Mouse (Mus musculus) stomach, adult 2 months (tissue): ENCODE measurements around the gene Cnpy2. TPM values are rescaled to one million over a fixed set of nuclear protein-coding genes. Genes with fewer than 3 reads are reported as not detected.

Source experiments
- polyA plus RNA-seq: library from polyadenylated mRNA; depleted of rRNA; stranded (reverse); fragments of >200 nt; gene quantifications from 2 replicates; pipeline ENCODE4 v1.2.3, GENCODE M21; 2012; rRNA removed

Gene Cnpy2
- 10.5 and 16.3 TPM in 2 replicates for polyA plus RNA-seq

DNA sequence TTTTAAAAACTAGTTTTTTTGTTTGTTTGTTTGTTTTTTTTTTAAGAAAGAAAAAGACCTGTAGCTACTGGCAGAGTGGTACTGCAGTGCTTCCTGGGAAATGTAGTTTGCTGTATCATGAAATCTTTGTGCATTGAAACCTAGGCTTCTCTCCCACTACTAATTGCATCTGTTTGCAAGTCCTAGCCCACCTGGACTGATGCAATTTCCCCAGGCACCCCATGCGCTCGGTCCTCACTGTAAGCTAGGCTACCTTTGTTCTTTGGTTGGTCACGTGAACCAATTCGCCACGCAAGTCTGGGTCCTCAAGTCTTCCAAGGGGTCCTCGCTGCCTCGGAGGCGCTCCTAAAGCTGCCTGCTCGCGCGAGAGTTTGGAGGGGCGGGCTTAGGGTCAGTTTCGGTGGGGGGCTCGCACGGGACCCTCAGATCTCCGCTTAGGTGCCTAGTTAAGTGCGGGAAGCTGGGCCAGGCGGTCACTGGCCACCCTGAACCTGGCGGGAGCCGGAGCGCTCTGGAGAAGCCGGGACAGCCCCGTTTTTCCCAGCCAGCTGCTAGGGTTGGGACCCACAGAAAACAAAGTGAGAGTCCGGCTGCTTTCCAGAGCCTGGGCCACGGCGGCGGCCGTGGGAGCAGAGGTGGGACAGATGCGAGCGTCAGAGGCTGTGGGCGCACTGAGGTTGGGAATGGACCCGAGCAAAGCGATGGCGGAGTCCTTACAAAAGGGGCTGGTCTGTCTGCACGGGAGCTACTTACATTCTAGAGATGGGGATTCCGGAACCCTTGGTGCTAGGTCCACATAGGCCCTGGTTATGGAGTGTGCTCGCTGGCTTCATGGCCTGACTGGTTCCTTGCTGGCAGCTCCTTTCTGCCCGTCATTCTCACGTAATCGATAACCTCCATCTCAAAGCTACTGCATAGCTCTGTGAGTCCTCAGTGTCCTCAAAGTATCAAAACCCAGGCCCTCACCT is at the start of gene Cnpy2:
Cnpy2 (plus strand) TSS at position 319 of the 968 bp plus-strand sequence.

DNA sequence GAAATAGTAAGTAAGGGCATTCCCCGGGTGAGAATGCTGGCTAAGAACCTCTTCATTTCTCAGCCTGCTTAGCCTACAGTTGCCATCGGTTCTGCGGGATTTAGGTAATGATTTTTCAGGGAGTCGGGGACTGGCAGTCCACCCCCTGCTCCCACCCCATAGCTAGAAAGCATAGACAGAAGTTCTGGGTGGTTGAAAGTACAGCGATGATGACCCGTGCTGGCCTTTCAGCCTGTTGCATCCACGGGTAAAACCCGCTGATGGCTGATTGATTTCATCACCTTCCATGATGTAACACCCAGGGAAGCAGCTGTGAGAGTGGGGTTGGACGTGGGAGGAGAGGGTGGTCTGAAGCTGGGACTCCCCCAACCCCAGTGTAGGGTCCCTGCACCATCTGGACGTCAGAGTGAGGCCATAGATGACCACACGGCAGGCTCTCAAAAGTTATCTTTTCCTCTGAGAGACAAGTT is 23.5 kb upstream of the Cnpy2 start, which contains the start of gene Il23a:
Il23a (minus strand) TSS at position 51 of the 470 bp plus-strand sequence.

DNA sequence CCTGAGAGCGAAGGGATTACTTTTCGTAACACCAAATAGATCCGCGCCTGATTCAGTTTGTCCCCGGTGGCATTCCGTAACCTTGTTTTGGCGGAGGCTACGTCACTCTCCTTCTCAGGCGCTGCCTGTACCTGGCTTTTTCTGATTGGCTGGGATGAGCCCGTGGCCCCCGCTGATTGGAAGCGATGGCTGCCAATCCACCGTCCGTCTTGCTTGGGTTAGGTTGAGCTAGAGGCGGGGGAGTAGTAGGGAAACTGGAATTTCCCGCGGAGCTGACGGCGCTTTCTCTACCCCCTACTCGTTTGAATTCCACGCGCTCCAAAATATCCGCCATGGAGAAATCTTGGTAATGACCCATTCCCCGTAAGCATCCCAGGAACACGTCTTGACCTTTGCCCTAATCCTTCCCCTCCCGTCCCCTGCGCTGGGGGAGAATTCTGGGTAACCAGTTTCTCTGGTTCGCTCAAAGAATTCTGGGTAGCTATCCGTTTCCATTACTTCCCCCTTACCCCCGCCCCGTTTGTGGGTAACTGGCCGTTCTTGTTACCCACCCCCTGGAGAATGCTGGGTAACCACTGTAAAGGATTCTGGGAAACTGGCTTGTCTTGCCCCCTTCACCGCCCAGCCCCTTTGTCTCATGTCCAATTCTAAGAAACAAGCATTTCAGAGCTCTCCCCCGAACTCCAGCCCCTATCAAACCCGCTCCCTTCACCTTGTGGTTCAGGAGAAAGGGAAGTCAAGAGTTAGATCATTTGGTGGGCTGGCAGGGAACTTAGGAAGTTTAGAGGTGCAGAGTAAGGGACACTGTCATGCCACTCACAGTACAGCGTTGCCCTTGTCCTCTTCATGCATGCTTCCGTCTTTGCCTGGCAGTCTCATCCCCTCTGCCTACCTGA is 18.9 kb upstream of the Cnpy2 start, which contains the start of gene Pan2:
Pan2 (plus strand) TSS at position 210 of the 896 bp plus-strand sequence.

DNA sequence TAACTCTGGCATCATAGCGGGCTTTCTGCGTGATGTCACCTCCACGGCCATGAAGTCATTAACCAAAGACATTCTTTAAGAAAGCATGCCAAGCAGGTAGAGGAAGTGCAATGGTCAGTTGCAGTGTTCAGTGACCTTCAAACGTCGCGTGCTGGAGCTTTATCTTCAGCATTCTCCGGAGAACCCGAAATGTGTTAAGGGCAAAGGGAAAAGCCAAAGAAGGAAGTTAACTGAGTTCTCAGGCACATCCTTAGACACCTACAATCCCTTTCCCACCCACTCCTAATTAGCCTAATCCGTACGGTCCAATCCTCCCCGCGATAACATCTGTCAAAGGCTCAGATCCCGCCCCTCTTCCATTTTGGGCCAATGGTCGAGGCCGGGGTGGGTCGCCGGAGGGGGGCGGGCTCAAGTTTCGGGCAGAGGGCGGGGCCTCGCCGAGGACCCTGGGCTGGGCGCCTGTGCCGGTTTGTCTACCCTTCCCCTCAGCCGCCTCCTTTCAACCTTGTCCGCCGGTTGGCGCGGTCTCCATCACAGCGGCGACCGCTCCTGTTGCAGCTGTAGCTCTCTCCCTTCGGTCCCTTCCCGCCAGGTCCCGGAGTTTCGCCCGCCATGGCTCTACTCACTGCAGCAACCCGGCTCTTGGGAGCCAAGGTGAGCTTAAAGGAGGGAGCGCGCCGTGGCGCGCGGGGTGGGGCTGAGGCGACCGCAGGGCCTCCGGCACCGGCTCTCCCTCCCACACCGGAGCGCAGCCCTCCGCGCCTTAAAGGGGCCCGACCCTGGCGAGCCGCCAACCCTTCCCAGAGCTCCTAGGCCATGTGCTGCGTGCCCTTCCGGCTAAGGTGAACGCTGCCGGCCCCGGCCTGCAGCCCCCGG is 15.3 kb downstream of the Cnpy2 start, which contains the start of gene Cs:
Cs (plus strand) TSS at position 429 of the 876 bp plus-strand sequence.

DNA sequence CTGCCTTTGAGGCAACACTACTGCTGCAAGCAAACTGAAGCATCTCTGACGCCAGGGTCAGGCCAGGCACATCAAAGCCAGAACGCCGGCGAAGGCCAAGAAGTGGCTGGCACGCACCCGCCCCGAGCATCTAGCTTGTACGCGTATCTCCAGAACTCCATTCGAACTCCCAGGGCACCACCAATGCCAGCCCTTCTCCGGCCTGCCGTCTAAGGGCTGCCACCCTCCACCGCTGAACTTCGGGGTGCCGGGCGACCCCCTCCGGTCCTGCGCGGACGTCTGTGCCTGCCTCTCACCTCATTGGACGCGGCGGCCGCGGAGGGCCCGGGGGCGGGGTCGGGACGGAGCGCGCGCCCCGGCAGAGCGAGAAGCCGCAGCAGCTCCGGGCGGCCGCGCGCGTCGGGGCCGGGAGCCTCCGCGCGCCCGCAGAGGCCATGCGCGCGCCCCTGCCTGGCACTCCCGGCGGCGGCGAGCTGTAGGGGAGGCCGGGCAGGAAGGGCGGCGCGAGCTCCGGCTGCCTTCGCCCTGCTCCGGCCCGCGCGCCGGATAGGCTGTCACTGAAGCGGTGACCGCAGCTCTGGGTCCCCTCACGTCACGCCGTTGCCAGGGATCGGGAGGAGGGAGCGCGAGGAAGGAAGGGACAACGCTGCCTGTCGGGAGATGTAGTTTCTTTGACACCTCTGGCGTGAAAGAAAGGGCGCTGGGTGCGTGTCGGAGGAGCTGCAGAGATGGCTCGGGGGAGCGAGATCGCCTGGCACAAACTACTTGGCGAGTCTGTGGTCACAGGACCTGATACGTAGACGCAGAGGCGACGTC is 46.4 kb downstream of the Cnpy2 start, which contains the start of gene Coq10a:
Coq10a (minus strand) TSS at position 596 of the 816 bp plus-strand sequence.

DNA sequence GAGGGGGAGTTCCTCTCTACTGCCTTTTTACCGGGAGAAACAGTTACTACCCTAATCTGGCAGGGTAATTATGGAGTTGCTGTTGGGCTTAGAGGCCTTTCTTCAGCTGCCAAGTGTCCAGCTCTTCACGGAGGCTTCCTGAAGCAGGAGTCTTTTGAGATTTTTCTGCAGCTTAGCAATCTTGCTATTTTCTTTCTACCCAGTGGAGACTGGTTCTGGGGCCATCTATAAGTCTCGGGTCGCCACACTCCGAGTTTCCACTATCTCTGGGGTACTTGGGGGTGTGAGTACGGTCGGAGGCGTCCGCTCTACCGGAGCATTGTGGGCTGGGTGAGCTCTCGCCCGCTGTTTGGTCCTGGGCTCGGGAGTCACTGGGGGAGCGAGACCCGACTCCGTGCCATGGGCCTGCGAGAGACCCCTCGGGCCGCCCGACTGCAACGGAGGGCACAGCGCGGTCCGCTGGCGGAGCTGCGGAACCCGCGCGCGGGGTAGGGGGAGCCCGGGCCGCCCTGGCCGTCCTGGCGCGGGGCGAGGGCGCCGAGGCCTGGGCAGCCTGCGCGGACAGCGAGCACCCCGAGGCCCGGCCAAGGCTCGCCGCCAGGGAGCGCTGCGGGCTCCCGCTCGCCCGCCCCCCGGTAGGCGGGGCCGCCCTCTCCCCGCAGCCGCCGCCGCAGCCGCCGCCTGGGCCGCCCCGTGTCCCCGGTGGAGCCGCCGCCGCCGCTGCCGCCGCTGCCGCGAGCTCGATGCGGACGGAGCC is 54.4 kb downstream of the Cnpy2 start, which contains the start of gene Ankrd52:
Ankrd52 (plus strand) TSS at position 661 of the 757 bp plus-strand sequence.

Other genes starting within 250 kb of the Cnpy2 start
- 2,777 and 4,847 TPM in 2 replicates for gene Atp5b, start 239.2 kb upstream of the Cnpy2 start, polyA plus RNA-seq
- 9.9 and 13.8 TPM in 2 replicates for gene Baz2a, start 230.9 kb upstream of the Cnpy2 start, polyA plus RNA-seq
- 38.4 and 39.6 TPM in 2 replicates for gene Rbms2, start 142.2 kb upstream of the Cnpy2 start, polyA plus RNA-seq
- gene Gls2, start 128.0 kb upstream of the Cnpy2 start, polyA plus RNA-seq, result 3.0 and 3.8 TPM in 2 replicates
- 5.6 and 6.4 TPM in 2 replicates for gene Spryd4, start 110.7 kb upstream of the Cnpy2 start, polyA plus RNA-seq
- gene Mip, start 96.6 kb upstream of the Cnpy2 start, polyA plus RNA-seq, result not detected in 2 replicates
- 0.65 and 1.6 TPM in 2 replicates for gene Timeless, start 90.4 kb upstream of the Cnpy2 start, polyA plus RNA-seq
- 0.10 TPM in 1 of 2 replicates, not detected in the other for gene Apon, start 68.4 kb upstream of the Cnpy2 start, polyA plus RNA-seq
- gene Apof, start 53.8 kb upstream of the Cnpy2 start, polyA plus RNA-seq, result 0.87 and 0.95 TPM in 2 replicates
- 6.2 and 8.3 TPM in 2 replicates for gene Stat2, start 51.9 kb upstream of the Cnpy2 start, polyA plus RNA-seq
- gene Il23a, start 23.7 kb upstream of the Cnpy2 start, polyA plus RNA-seq, result 0.04 TPM in 1 of 2 replicates, not detected in the other
- gene Pan2, start 19.1 kb upstream of the Cnpy2 start, polyA plus RNA-seq, result 5.9 and 9.0 TPM in 2 replicates
- 146 and 160 TPM in 2 replicates for gene Cs, start 15.3 kb downstream of the Cnpy2 start, polyA plus RNA-seq
- 8.6 and 9.5 TPM in 2 replicates for gene Coq10a, start 46.5 kb downstream of the Cnpy2 start, polyA plus RNA-seq
- 7.5 and 9.2 TPM in 2 replicates for gene Ankrd52, start 54.7 kb downstream of the Cnpy2 start, polyA plus RNA-seq
- 0.83 and 0.84 TPM in 2 replicates for gene Slc39a5, start 78.8 kb downstream of the Cnpy2 start, polyA plus RNA-seq
- gene Nabp2, start 89.0 kb downstream of the Cnpy2 start, polyA plus RNA-seq, result 9.5 and 10.9 TPM in 2 replicates
- gene Rnf41, start 89.2 kb downstream of the Cnpy2 start, polyA plus RNA-seq, result 7.1 and 8.2 TPM in 2 replicates
- gene Smarcc2, start 136.8 kb downstream of the Cnpy2 start, polyA plus RNA-seq, result 32.1 and 38.8 TPM in 2 replicates
- 404 and 639 TPM in 2 replicates for gene Myl6, start 171.7 kb downstream of the Cnpy2 start, polyA plus RNA-seq
- 1.6 and 1.9 TPM in 2 replicates for gene Myl6b, start 176.2 kb downstream of the Cnpy2 start, polyA plus RNA-seq
- gene Esyt1, start 203.4 kb downstream of the Cnpy2 start, polyA plus RNA-seq, result 22.8 and 23.2 TPM in 2 replicates
- 6.9 and 7.8 TPM in 2 replicates for gene Zc3h10, start 225.3 kb downstream of the Cnpy2 start, polyA plus RNA-seq
- gene Rpl41, start 226.8 kb downstream of the Cnpy2 start, polyA plus RNA-seq, result 1,075 and 1,307 TPM in 2 replicates
- gene Pa2g4, start 243.5 kb downstream of the Cnpy2 start, polyA plus RNA-seq, result 4.8 and 7.2 TPM in 2 replicates